Mouse (Mus musculus) G1E (cell line): ENCODE results near the gene Dapk1.

Experiments used
- CTCF ChIP-seq: IDR thresholded peaks from 2 replicates; pipeline ENCODE4 v1.5.1; 2012; ENCODE audit warnings: low read depth, low read length, inconsistent platforms, mixed read lengths
- GATA1 ChIP-seq: IDR thresholded peaks from 2 replicates; pipeline ENCODE4 v1.6.1; 2012; ENCODE audit warnings: borderline replicate concordance, low read length, inconsistent platforms, mixed read lengths
- POLR2AphosphoS5 ChIP-seq: IDR thresholded peaks from 2 replicates; pipeline ENCODE4 v1.6.1; 2012; ENCODE audit warnings: low read depth, low read length, inconsistent platforms; ENCODE audit not compliant: insufficient replicate concordance

GRCm38 (mm10) chr13:60682714-60683695 lies 81.3 kb downstream of the Dapk1 start:
- no peak for TF ChIP-seq CTCF
- no peak for TF ChIP-seq GATA1
- TF ChIP-seq POLR2AphosphoS5, result no peak
